Mouse (Mus musculus) kidney, adult 11 months (tissue): ENCODE results near the gene Wwc2.

Source experiments
- DNase-seq: peaks from one replicate; pipeline ENCODE4 v3.0.0; 2022

Gene Wwc2

GRCm38 (mm10) chr8:47990911-47991820 is at the start of gene Wwc2:
Wwc2 (minus strand) TSS chr8:47990924.
- DNase-seq: peak; percentile 87

- DNase-seq: no peak
Observed at GRCm38 (mm10) chr8:48038261-48038934, 47.7 kb upstream of the Wwc2 start.

GRCm38 (mm10) chr8:48032046-48032445 is 41.3 kb upstream of the Wwc2 start:
- no peak for DNase-seq

- no peak for DNase-seq
Observed at GRCm38 (mm10) chr8:48030667-48031066, 39.9 kb upstream of the Wwc2 start.

- no peak for DNase-seq
Observed at GRCm38 (mm10) chr8:48026796-48027195, 36.1 kb upstream of the Wwc2 start.

GRCm38 (mm10) chr8:48023206-48023605 is 32.5 kb upstream of the Wwc2 start:
- no peak for DNase-seq

- no peak for DNase-seq
Observed at GRCm38 (mm10) chr8:48019737-48020136, 29.0 kb upstream of the Wwc2 start.

GRCm38 (mm10) chr8:48016538-48016937 is 25.8 kb upstream of the Wwc2 start:
- peak; percentile 67 for DNase-seq

GRCm38 (mm10) chr8:48014386-48014785 is 23.7 kb upstream of the Wwc2 start:
- DNase-seq: no peak

- peak; percentile 30 for DNase-seq
Observed at GRCm38 (mm10) chr8:48013281-48013680, 22.6 kb upstream of the Wwc2 start.

- no peak for DNase-seq
Observed at GRCm38 (mm10) chr8:48011871-48012270, 21.1 kb upstream of the Wwc2 start.

- DNase-seq: no peak
Observed at GRCm38 (mm10) chr8:48010977-48011376, 20.3 kb upstream of the Wwc2 start.

GRCm38 (mm10) chr8:48009399-48009798 is 18.7 kb upstream of the Wwc2 start:
- no peak for DNase-seq

- DNase-seq: no peak
Observed at GRCm38 (mm10) chr8:48008936-48009335, 18.2 kb upstream of the Wwc2 start.

GRCm38 (mm10) chr8:48006869-48007268 is 16.1 kb upstream of the Wwc2 start:
- DNase-seq: no peak

- DNase-seq: no peak
Observed at GRCm38 (mm10) chr8:48002551-48002950, 11.8 kb upstream of the Wwc2 start.

GRCm38 (mm10) chr8:48001395-48001794 is 10.7 kb upstream of the Wwc2 start:
- DNase-seq: no peak

- DNase-seq: no peak
Observed at GRCm38 (mm10) chr8:47996712-47997111, 6.0 kb upstream of the Wwc2 start.

- DNase-seq: no peak
Observed at GRCm38 (mm10) chr8:47996126-47996525, 5.4 kb upstream of the Wwc2 start.

GRCm38 (mm10) chr8:47995391-47995790 is 4.7 kb upstream of the Wwc2 start:
- peak; percentile 61 for DNase-seq

GRCm38 (mm10) chr8:47994618-47995274 is 4.0 kb upstream of the Wwc2 start:
- DNase-seq: peak; percentile 63

GRCm38 (mm10) chr8:47990386-47990772 is 345 bp downstream of the Wwc2 start:
- peak; percentile 98 for DNase-seq

- peak; percentile 67 for DNase-seq
Observed at GRCm38 (mm10) chr8:47989655-47990385, 904 bp downstream of the Wwc2 start.
